Mouse (Mus musculus): ENCODE measurements at regions not wholly inside any gene's neighbourhood (a gene's known extent, or its start where the extent isn't known, plus 50 kb on each side); places are given as distances from the start of the nearest gene placed in this dataset.

DNA sequence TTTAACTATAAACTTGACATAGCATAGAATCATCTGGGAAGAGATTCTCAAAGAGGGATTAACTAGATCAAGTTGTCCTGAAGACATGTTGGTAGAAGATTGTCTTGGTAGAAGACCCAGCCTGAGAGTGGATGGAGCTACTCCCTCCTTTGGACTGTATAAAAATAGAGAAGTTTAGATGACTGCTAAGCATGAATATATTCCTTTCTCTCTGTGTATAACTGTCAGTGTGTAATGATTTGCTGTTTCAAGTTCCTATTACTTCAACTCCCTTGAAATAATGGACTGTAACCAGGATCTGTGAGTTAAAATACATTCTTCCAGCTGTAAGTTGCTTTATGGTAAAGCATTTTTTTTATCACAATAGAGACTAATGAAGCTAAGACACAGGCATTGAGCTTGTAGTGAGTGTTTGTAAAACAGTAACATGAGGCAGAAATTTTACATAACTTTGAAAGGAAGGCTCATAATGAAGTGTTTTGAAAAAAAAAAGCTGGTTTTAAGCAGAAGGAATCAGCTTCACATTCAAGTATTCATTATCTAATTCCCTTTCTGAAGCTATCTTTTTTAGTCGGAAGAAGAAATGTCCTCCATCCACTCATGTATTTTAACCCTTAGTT lies 2676.8 kb downstream of the 9330182O14Rik start:
- TF ChIP-seq CTCF (IDR thresholded peaks at IDR 0.05; ENCODE audit: extremely low read depth, insufficient read depth, low read length) (no peak), POLR2A (IDR thresholded peaks at IDR 0.05; ENCODE audit: extremely low read depth, insufficient read depth, low read length) (no peak)

Measured in cortical plate, adult 2 months (tissue).